Mouse (Mus musculus): Measurements from ENCODE around the gene Lin37.
A peak's percentile ranks its signal among the peaks of the same experiment; 100 is the strongest.

DNA sequence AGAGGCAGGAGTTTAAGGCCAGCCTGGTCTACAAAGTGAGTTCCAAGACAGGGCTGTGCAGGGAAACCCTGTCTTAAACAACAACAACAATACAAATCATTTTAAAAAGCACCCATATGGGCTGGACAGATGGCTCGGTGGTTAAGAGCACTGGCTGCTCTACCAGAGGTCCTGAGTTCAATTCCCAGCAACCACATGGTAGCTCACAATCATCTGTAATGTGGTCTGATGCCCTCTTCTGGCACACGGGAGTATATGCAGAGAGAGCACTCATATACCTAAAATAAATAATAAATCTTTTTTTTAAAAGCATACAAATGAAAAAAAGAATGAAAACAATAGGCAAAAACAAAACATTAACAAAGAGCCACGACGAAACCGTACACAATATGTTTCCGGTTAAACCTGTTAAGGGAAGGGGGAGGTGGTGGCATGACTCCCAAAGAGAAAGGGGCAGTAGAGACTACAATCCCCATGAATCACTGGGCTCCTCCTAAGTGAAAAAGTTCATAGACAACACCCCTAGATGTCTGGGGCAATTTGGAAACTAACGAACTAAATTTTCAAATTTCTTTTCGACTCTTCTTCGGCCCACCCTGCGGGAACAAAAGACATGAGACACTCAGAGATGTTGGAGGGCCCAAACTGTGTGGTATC, 8.1 kb downstream of the Lin37 start:
- TF ChIP-seq CTCF (IDR thresholded peaks at IDR 0.05), result peak; percentile 77
- TF ChIP-seq POLR2A (IDR thresholded peaks at IDR 0.05; ENCODE audit: insufficient read depth, low read depth, low read length), result no peak
